Mouse (Mus musculus): ENCODE measurements around the gene Ahcyl1.

- no peak for TF ChIP-seq POLR2A (IDR thresholded peaks at IDR 0.05; ENCODE audit: borderline replicate concordance, insufficient read depth, low read length)
- no peak for TF ChIP-seq CTCF (IDR thresholded peaks at IDR 0.05; ENCODE audit: borderline replicate concordance, insufficient read depth, low read depth, low read length)
These were observed 9.8 kb upstream of the Ahcyl1 start for GRCm38 (mm10) chr3:107706164-107706563.

All from cerebellum, adult 2 months (tissue).